Mouse (Mus musculus): ENCODE measurements at regions not wholly inside any gene's neighbourhood (a gene's known extent, or its start where the extent isn't known, plus 50 kb on each side); places are given as distances from the start of the nearest gene placed in this dataset.
"Not testable (repeated sequence)": the region's sequence is repeated elsewhere in the genome, so short reads cannot be mapped to it uniquely, and the experiment has no call there.

DNA sequence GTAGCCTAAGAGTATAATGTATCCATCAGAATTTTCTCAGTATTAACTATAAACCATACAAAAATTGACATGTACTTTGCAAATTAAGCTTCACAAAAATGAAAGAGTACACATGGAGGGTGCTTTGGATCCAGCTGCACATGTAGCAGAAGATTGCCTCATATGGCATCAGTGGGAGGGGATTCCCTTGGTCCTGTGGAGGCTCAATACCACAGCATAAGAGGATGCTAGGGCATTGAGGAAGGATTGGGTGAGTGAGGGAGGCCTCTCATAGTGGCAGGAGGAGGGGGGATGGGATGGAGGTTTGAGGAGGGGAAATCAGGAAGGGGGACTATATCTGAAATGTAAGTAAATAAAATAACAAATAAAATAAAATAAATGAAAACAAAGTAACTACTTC, 301.7 kb upstream of the Cntn5 start:
- DNase-seq (ENCODE audit: low spot score in 2 of 2), result no peak

DNA sequence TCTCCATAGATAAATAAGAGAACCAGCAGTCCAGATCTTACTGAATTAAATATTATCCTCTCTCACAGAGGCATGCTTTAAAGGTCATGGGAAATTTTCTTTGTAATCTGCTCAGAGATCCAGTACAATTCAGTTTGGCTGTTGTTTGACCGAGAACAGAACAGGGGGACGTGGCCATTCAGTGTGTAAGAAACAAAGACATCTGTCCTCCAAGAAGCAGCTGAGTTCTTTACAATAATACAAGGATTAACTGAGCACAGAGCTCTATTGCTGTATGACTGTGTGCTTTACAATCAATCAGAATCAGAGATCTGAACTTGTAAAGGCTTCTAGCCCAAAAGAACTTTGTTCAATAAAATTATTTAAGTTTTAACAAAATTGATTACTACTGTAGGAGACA, 287.6 kb upstream of the Cntn5 start:
- DNase-seq (ENCODE audit: low spot score in 2 of 2), result no peak

DNA sequence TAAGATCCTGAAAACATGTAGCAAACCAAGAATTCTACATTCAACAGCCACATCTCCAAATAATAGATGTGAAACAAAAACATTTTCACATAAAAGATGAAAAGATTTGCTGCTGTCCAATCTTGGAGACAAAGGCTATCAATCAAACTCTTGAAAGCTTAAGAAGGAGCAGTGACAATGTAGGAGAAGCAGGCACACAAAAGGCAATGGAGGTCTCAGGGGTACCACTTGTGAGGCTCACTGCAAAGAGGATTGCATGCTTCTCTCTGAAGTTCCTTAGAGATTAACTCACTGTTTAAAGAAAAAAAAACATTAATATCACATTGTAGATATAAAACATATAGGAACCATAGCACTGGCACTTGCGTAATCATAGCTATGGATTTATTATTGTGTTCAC, 241.2 kb upstream of the Cntn5 start:
- DNase-seq (ENCODE audit: low spot score in 2 of 2), result no peak

DNA sequence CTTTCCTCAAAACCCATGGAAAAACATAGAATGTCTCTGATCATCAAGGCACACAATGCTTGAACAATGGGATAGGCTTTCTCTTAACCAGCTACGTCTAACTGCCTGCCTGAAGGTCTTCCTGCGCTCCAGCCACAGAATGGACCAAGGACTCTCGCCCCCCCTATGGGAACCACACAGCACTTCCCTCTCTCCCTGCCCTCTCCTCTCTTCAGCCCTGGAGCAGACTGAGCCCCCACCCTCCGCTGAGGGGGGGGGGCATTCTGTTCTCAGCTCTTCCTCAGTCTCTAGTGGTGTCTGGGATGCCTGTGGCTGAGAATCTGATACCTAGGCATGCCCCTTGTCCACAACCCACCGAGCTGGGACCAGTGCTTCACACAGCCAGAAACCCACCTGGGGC, 222.3 kb upstream of the Cntn5 start:
- DNase-seq (ENCODE audit: low spot score in 2 of 2), result no peak

DNA sequence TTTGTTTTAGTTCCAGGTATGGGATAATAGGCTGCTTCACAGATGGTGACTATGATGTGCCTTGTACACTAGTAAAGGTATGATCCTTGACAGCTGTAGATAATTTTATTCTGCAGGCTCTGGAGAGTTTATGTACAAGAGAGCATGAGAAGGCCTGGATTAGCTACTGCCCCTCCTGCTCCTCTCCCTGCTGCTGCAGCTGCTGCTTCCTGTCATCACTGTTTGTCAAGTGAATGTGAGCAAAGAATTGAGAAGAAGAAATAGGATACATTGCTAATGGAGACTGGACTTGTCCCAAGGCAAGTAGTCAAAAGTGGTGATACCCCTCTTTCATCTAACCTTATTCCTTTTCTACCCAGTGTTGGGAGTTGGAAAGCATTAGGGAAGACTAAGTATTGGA, 214.6 kb upstream of the Cntn5 start:
- no peak for DNase-seq (ENCODE audit: low spot score in 2 of 2)

DNA sequence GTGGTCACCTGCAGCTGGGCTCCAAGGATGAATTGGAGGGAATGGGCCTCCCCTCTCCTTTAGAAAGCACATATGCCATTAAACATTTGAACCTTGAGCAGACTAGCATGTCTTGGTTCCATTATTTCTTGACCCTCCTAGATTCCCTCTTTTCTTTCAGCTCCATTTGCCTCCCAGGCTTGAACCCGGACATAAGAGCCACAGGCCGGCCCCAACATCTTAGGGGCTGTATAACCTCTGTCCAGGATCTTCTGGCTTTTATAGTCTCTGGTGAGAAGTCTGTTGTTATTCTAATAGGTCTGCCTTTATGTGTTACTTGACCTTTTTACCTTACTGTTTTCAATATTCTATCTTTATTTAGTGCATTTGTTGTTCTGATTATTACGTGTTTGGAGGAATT, 203.3 kb upstream of the Cntn5 start:
- DNase-seq (ENCODE audit: low spot score in 2 of 2), result not testable (repeated sequence)

DNA sequence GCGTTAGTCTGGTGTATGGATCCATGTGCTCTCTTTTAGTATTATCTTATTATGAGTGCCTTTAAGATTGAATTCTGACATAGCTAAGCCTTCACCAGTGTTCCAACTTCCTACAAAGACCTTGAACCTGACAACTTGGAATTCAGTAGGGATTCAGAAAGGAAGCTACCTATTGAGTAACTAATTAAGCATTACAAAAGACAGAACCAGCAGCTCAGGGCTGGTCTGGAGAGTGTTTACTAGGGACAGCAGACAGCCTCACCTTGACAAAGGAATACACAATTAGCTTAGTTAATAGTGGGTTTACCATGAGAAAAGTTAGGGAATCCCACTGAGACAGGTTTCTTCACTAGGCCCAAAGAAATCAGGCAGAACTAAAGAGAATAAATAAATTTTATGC, 202.6 kb upstream of the Cntn5 start:
- not testable (repeated sequence) for DNase-seq (ENCODE audit: low spot score in 2 of 2)

DNA sequence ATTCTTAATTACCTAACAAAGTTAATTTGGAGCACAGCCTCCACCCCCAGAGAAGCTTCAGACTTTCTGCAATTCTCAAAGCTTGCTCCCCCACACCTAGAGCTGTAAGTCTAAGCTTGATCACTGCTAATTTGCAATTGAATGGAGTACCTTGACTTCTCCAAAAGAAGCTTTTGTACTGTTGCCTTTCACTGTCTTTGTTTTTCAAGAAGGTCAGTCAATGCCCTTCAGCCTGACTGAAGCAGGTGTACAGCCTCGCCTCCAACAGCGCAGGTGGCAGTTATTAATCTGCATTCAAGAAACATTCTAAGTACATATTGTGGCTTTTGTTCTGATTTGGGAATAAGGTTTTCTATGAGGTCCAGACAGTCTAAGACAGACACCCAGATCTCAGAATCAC, 201.7 kb upstream of the Cntn5 start:
- DNase-seq (ENCODE audit: low spot score in 2 of 2), result no peak

DNA sequence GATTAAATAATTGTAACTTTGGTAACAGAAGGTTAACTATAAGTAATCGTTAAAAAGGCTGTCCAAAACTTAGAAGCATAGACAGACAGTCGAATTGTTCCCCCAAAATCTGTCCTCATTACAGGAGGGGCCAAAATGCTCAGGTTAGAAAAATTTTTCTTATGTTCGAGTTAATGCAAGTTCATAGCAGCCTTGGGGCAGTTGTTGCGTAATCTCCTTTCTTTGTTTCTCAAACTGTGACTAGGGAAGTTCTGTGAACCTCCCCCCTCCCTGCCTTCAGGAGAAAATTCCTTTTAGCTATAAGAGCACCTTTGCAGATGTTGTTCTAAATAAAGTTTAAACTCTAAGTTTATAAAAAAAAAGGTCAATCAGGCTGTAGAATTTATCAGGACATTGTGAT, 198.9 kb upstream of the Cntn5 start:
- DNase-seq (ENCODE audit: low spot score in 2 of 2), result no peak

DNA sequence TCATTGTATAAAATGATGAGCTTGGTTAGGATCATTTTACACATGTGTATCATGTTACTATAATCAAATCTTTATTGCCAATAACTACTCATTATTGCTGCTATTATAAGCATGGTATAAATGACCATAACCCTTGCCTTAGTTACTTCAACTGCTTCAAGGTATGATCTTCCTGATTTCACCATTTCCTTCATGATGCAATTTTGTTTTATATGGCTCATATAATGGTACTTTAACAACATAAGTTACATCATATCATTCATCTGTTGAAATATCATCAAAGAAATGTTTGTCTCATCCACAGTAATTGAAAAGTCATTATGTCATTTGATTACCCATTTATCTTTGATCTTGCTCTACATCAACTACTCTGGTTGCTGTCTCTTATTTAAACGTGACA, 188.3 kb upstream of the Cntn5 start:
- no peak for DNase-seq (ENCODE audit: low spot score in 2 of 2)

DNA sequence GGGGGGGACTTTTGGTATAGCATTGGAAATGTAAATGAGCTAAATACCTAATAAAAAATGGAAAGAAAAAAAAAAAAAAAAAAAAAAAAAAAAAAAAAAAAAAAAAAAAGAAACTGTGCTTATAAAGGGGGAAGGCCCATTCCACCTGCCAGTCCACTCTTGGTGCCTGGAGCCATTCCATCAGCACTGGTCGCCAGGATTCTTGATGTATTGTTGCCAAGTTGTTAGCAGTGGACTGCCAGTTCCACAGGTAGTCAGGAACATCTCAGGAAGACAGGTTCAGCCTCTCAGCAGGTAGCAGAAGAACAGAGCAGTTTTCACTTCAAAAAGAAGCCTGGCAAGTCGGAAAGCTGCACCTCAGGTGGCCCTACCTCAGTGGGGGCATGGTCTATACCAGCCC, 162.6 kb upstream of the Cntn5 start:
- DNase-seq (ENCODE audit: low spot score in 2 of 2), result not testable (repeated sequence)

DNA sequence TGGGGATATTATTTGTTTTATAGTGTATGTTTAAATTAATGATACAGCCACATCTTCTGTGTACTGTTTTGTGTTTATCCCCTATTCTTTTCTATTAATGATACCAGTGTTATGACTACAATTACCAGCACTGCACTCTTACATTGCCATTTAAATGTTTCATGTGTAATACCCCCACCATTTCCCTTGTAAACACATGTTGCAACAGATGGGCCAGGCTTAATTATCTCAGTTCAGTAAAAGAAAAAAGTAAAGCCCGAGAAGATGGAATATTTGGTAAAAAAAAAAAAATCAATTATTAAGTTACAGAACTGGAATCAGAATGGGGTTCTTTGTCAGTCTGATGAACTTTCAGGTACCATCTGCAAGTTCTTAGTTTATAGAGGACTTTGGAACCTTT, 158.3 kb upstream of the Cntn5 start:
- DNase-seq (ENCODE audit: low spot score in 2 of 2), result no peak
